Mouse (Mus musculus) midbrain, postnatal 0 days (tissue): ENCODE results near the gene Sdk1. TPM values are rescaled to one million over a fixed set of nuclear protein-coding genes. Genes with fewer than 3 reads are reported as not detected.
A peak's percentile ranks its signal among the peaks of the same experiment; 100 is the strongest.

Experiments used
- ATAC-seq: fragments of 200-750 bp; cut with Nextera tagmentation; 2 replicates; pipeline ENCODE4 v1.8.0; 2017; ENCODE audit warnings: moderate number of reproducible peaks, mild to moderate bottlenecking, moderate TSS enrichment, moderate library complexity; ENCODE audit not compliant: low FRiP score
- DNase-seq: peaks from one replicate; pipeline ENCODE4 v3.0.0-alpha.2; 2015; ENCODE audit warnings: low spot score
- H3K27ac ChIP-seq: fragments of 300-500 bp; sonication (generic); 2 replicates; pipeline ENCODE4 v1.5.1; 2014; ENCODE audit warnings: low read depth, mild to moderate bottlenecking, low read length, mixed read lengths
- H3K27me3 ChIP-seq: fragments of 300-500 bp; sonication (generic); 2 replicates; pipeline ENCODE4 v1.6.1; 2014; ENCODE audit warnings: low read length, control low read depth, mixed read lengths; ENCODE audit not compliant: insufficient read depth
- H3K36me3 ChIP-seq: fragments of 300-500 bp; sonication (generic); 2 replicates; pipeline ENCODE4 v1.6.1; 2014; ENCODE audit warnings: low read length, control low read depth, mixed read lengths; ENCODE audit not compliant: insufficient read depth
- H3K4me1 ChIP-seq: fragments of 300-500 bp; sonication (generic); 2 replicates; pipeline ENCODE4 v1.6.1; 2014; ENCODE audit warnings: mild to moderate bottlenecking, control low read depth, antibody characterized with exemption, low read length, mixed read lengths; ENCODE audit not compliant: insufficient read depth
- H3K4me2 ChIP-seq: fragments of 300-500 bp; sonication (generic); 2 replicates; pipeline ENCODE4 v1.6.1; 2014; ENCODE audit warnings: low read depth, mild to moderate bottlenecking, low read length, mixed read lengths; ENCODE audit not compliant: poor library complexity, severe bottlenecking
- H3K4me3 ChIP-seq: fragments of 300-500 bp; sonication (generic); 2 replicates; pipeline ENCODE4 v1.5.1; 2014; ENCODE audit warnings: low read depth, mild to moderate bottlenecking, low read length, moderate library complexity
- H3K9ac ChIP-seq: fragments of 300-500 bp; sonication (generic); replicated peaks from 2 replicates; pipeline ENCODE4 v1.6.1; 2014; ENCODE audit warnings: mild to moderate bottlenecking, low read length, moderate library complexity, mixed read lengths; ENCODE audit not compliant: poor library complexity, severe bottlenecking
- H3K9me3 ChIP-seq: fragments of 300-500 bp; sonication (generic); 2 replicates; pipeline ENCODE4 v1.6.1; 2016; ENCODE audit warnings: low read length, control low read depth
- CTCF ChIP-seq: IDR thresholded peaks from 2 replicates; pipeline ENCODE4 v1.5.1; 2016; ENCODE audit warnings: antibody characterized with exemption, mild to moderate bottlenecking
- WGBS: fragments of 180-500 bp; shearing (Covaris S2); extraction: QIAGEN DNeasy Blood & Tissue Kit; methylation state at CpG from one replicate; pipeline ENCODE4 v1.1.7; 2014; 5-methylcytosine and 5-hydroxymethylcytosine counted together
- polyA plus RNA-seq: library from polyadenylated mRNA; unstranded; fragments of >200 nt; fragmentation: Nextera tagmentation; extraction: Ambion mirVana; gene quantifications from 2 replicates; pipeline ENCODE4 v1.2.1, GENCODE M21; 2015
- total RNA-seq: library from RNA; depleted of rRNA; stranded (reverse); fragments of >200 nt; gene quantifications from 2 replicates; pipeline ENCODE4 v1.2.3, GENCODE M21; 2014

Gene Sdk1
- total and polyA plus RNA-seq, 2 experiments from 2014 or later, result 2.6 to 26.7 TPM

DNA sequence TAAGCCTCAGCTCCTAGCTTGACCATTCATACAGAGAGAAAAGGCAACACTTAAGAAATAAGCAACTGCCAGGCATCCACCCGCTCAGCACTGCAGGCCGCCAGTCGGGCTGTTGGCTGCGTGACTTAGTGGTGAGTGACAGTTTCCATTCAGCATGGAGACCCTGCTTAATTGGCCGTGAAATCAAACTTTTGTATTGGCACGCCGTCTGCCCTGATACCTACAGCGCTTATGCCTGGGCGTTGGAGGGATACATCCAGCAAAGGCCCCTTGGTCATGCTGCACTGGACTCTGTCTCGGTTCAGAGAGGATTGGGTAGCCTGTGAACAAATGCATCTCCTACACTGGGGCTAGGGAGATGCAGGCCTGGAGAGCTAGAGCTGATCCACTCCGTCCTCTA, 938.0 kb downstream of the Sdk1 start:
- Histone ChIP-seq H3K36me3 (no peaks in the 10 kb centered on the region), H3K27ac (no peak overlapping the region), H3K4me1 (peaks cover 4% of the 10 kb centered on the region; the same call in 1 of the 2 replicates), H3K9ac (no peak overlapping the region), H3K4me2 (no peak overlapping the region), H3K9me3 (no peaks in the 10 kb centered on the region), H3K27me3 (no peaks in the 10 kb centered on the region), H3K4me3 (no peak overlapping the region)
- WGBS, result 21% methylated on average over 11 of the region's 11 CpGs
- peak; percentile 53 for DNase-seq
- TF ChIP-seq CTCF, result no peak
- no peak for ATAC-seq

DNA sequence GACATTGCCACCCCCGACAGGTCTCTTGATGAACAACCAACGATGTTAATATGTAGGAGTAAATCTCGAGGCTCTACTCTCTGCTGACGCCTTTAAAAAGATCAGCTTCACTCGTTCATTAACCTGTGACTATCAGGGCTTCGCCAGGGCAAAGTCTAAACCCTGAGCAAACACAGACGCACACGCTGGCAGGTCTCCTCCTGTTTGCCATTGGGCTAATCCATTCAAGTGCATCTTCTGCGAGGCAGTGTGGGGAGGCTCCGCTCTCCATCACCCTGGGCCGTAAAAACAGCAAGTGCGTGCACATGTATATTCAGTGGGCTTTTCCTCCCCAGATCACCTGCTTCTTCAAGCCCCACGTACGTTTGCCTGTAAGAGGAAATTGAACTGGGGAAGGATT, 940.6 kb downstream of the Sdk1 start:
- H3K27ac ChIP-seq, result no peak overlapping the region
- WGBS, result 63% methylated on average over 14 of the region's 14 CpGs
- DNase-seq (no peak), ATAC-seq (no peak)
- no peak overlapping the region for H3K4me3 ChIP-seq
- no peaks in the 10 kb centered on the region for H3K36me3 ChIP-seq
- no peaks in the 10 kb centered on the region for H3K27me3 ChIP-seq
- no peaks in the 10 kb centered on the region for H3K9me3 ChIP-seq
- no peak overlapping the region for H3K9ac ChIP-seq
- no peak overlapping the region for H3K4me2 ChIP-seq
- peaks cover 4% of the 10 kb centered on the region; the same call in 1 of the 2 replicates for H3K4me1 ChIP-seq
- TF ChIP-seq CTCF, result no peak

DNA sequence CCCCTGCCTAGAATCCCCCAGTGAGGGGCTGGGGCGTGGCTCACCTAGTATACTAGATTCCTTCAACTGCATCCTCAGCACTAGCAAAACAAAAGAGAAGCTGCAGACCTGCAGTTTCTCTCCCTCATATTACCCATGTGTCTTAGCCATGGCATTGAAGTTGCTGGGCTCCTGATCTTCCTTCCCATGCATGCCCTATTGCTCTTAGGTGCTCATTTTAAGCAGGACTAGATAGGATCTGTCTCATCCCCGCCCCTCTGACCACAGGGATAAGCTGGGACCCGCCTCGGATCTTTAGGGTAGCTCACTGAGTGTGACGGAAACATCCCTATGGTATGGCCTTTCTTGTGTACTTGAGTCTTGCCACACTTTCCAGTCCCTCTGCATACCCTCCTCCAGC, 947.5 kb downstream of the Sdk1 start:
- H3K9ac ChIP-seq, result no peak overlapping the region
- no peak overlapping the region for H3K4me3 ChIP-seq
- H3K4me1 ChIP-seq, result no peaks in the 10 kb centered on the region
- TF ChIP-seq CTCF, result no peak
- ATAC-seq (no peak), DNase-seq (no peak)
- H3K36me3 ChIP-seq, result no peaks in the 10 kb centered on the region; the same call in 1 of the 2 replicates
- H3K4me2 ChIP-seq, result no peak overlapping the region
- WGBS, result 86% methylated on average over 5 of the region's 5 CpGs
- no peaks in the 10 kb centered on the region for H3K27me3 ChIP-seq
- H3K27ac ChIP-seq, result no peak overlapping the region
- H3K9me3 ChIP-seq, result no peaks in the 10 kb centered on the region

DNA sequence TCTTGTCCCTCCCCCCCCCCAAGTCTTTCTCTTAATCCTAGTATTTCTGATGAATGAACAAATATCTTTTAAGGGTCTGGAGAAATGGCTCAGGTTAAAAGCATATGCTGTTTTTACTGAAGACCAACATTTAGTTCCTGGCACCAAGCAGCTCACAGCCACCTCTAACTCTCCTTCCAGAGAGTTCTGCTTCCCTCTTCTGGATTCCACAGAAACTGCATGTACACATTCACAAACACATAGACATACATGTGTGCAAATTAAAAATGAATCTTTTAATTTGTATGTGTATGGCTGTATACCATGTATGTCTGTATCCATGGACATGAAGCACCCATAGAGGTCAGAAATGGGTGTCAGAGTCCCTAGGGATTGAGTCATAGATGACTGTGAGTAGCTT, 968.6 kb downstream of the Sdk1 start:
- Histone ChIP-seq H3K4me1 (no peaks in the 10 kb centered on the region), H3K27me3 (no peaks in the 10 kb centered on the region), H3K36me3 (no peaks in the 10 kb centered on the region), H3K9ac (no peak overlapping the region), H3K27ac (no peak overlapping the region), H3K9me3 (no peaks in the 10 kb centered on the region), H3K4me3 (no peak overlapping the region), H3K4me2 (no peak overlapping the region)
- TF ChIP-seq CTCF, result peak; percentile 61
- DNase-seq, result no peak
- ATAC-seq, result no peak

DNA sequence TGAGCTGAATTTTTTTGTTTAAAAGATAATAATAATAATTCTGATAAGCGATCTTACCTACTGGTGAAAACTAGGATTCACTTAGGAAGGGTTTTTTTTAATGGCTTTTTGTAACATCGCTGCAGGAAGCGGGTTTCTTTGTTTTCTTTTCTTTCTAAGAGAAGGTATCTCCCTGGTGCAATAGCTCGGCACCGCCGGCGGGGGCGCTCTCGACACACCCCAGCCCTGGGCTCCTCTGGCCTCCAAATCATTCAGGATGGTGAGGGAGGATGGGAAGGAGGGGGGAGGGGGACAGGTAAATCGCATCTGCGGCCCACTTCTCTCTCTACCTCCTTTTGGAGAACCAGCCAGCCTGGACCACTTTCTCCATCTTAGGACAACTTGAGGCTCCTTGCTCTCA, 971.0 kb downstream of the Sdk1 start:
- DNase-seq, result no peak
- H3K27ac ChIP-seq, result no peak overlapping the region
- H3K27me3 ChIP-seq, result no peaks in the 10 kb centered on the region
- WGBS, result 66% methylated on average over 11 of the region's 11 CpGs
- H3K9me3 ChIP-seq, result no peaks in the 10 kb centered on the region
- ATAC-seq, result no peak
- no peak overlapping the region for H3K4me3 ChIP-seq
- H3K4me1 ChIP-seq, result no peaks in the 10 kb centered on the region
- H3K4me2 ChIP-seq, result no peak overlapping the region
- H3K9ac ChIP-seq, result no peak overlapping the region
- H3K36me3 ChIP-seq, result no peaks in the 10 kb centered on the region
- peak; percentile 22 for TF ChIP-seq CTCF

DNA sequence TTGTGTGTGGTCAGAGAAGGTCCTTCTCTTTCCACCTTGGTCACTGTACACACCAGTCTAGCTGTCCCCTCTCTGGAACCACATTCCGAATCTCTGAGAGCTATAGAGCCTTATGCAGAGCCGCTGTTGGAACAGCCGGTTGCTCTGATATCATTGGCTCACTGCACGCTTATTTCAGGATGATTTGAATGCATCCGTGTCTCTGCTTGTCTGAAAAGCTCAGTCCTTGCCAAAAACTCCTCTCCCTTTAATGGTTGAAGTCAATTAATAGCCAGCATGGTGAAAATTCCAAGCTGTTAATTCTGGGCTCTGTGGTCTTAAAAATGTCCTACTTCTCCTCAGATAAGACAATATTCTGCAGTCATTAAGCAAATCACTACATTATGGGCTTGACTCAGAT, 974.7 kb downstream of the Sdk1 start:
- Histone ChIP-seq H3K27ac (no peak overlapping the region), H3K4me1 (no peaks in the 10 kb centered on the region), H3K9ac (no peak overlapping the region), H3K27me3 (no peaks in the 10 kb centered on the region), H3K36me3 (no peaks in the 10 kb centered on the region), H3K9me3 (no peaks in the 10 kb centered on the region), H3K4me2 (no peak overlapping the region), H3K4me3 (no peak overlapping the region)
- 62% methylated on average over 5 of the region's 5 CpGs for WGBS
- no peak for ATAC-seq
- no peak for TF ChIP-seq CTCF
- peak; percentile 72 for DNase-seq
